Mouse (Mus musculus) G1E (cell line): ENCODE results near the gene Enc1.

Experiments used
- CTCF ChIP-seq: IDR thresholded peaks from 2 replicates; pipeline ENCODE4 v1.5.1; 2012; ENCODE audit warnings: low read depth, low read length, inconsistent platforms, mixed read lengths
- GATA1 ChIP-seq: IDR thresholded peaks from 2 replicates; pipeline ENCODE4 v1.6.1; 2012; ENCODE audit warnings: borderline replicate concordance, low read length, inconsistent platforms, mixed read lengths
- TAL1 ChIP-seq: conservative IDR thresholded peaks from 2 replicates; pipeline ENCODE4 v1.6.1; 2012; ENCODE audit warnings: low read depth, low read length, inconsistent platforms, mixed read lengths

DNA sequence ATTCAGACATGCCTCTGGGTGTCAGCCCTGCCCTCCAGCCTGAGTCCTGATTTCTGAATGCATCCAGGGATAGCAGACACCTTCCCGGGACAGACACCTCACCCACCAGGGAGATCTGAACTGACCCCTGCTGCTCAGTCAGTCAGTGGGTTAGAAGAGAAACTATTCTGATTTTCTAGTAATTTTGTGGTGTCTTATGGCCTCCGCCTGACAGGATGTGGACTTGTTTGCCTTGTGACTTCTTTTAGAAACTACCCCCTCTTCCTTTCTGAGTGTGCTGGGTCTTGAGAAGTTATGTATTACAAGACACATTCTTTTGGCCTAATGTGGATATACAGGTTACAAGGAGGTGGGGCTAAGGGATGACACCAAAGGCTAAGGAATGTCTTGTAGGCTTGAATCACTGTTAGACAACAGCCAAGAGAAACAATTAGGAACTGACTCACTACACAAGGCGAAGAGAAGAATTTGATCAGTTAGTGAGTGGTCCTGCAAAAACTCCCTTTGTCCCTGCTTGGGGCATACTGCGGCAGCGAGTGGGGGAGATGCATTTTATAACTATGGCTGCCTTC is 8.7 kb downstream of the Enc1 start:
- TF ChIP-seq CTCF (no peak), GATA1 (no peak), TAL1 (no peak)
